Mouse (Mus musculus) left cerebral cortex, adult 6 months (tissue): ENCODE results near the gene Olfr353. TPM values are rescaled to one million over a fixed set of nuclear protein-coding genes. Genes with fewer than 3 reads are reported as not detected.

ENCODE experiments used
- long read RNA-seq, 2 experiments: library from polyadenylated mRNA; unstranded; transcript quantifications; one replicate each; pipeline ENCODE4 v2.0.0; 2019 to 2020
- polyA plus RNA-seq: library from polyadenylated mRNA; unstranded; fragments of <200 nt; fragmentation: Nextera tagmentation; gene quantifications from 2 replicates; pipeline ENCODE4 v1.2.3, GENCODE M21; 2021

Gene Olfr353
- polyA plus RNA-seq, result not detected in 2 replicates
- long read RNA-seq, experiment 1, result 0 reads
- long read RNA-seq, experiment 2, result 0 reads

GRCm38 (mm10) chr2:36892836-36893235, at the start of gene Olfr353:
TSS of gene Olfr353 (minus strand) at chr2:36892936.

GRCm38 (mm10) chr2:36936821-36937220, 44.1 kb upstream of the Olfr353 start, which contains the start of gene Olfr356:
TSS of gene Olfr356 (plus strand) at chr2:36937121.

GRCm38 (mm10) chr2:36928797-36929196, 36.1 kb upstream of the Olfr353 start, which contains the start of gene Olfr355:
TSS of gene Olfr355 (minus strand) at chr2:36928897.

GRCm38 (mm10) chr2:36905380-36905779, 12.6 kb upstream of the Olfr353 start, which contains the start of gene Olfr354:
TSS of gene Olfr354 (plus strand) at chr2:36905680.

GRCm38 (mm10) chr2:36868160-36868559, 24.6 kb downstream of the Olfr353 start, which contains the start of gene Olfr352:
TSS of gene Olfr352 (plus strand) at chr2:36868460.

GRCm38 (mm10) chr2:36862560-36862959, 30.2 kb downstream of the Olfr353 start, which contains the start of gene Olfr351:
TSS of gene Olfr351 (minus strand) at chr2:36862660.

GRCm38 (mm10) chr2:36846010-36846409, 46.7 kb downstream of the Olfr353 start, which contains the start of gene Olfr350:
TSS of gene Olfr350 (plus strand) at chr2:36846310.

Other genes starting within 250 kb of the Olfr353 start
- not detected in 2 replicates for gene Olfr346, start 207.1 kb downstream of the Olfr353 start, polyA plus RNA-seq
- not detected in 2 replicates for gene Olfr347, start 161.0 kb downstream of the Olfr353 start, polyA plus RNA-seq
- gene Olfr348, start 108.7 kb downstream of the Olfr353 start, polyA plus RNA-seq, result not detected in 2 replicates
- not detected in 2 replicates for gene Olfr50, start 102.4 kb downstream of the Olfr353 start, polyA plus RNA-seq
- not detected in 2 replicates for gene Olfr3, start 75.9 kb downstream of the Olfr353 start, polyA plus RNA-seq
- not detected in 2 replicates for gene Olfr350, start 46.6 kb downstream of the Olfr353 start, polyA plus RNA-seq
- gene Olfr351, start 30.3 kb downstream of the Olfr353 start, polyA plus RNA-seq, result not detected in 2 replicates
- not detected in 2 replicates for gene Olfr352, start 24.5 kb downstream of the Olfr353 start, polyA plus RNA-seq
- gene Olfr354, start 12.7 kb upstream of the Olfr353 start, polyA plus RNA-seq, result not detected in 2 replicates
- not detected in 2 replicates for gene Olfr355, start 36.0 kb upstream of the Olfr353 start, polyA plus RNA-seq
- not detected in 2 replicates for gene Olfr356, start 44.2 kb upstream of the Olfr353 start, polyA plus RNA-seq
- gene Olfr357, start 100.9 kb upstream of the Olfr353 start, polyA plus RNA-seq, result not detected in 2 replicates
- not detected in 2 replicates for gene Olfr358, start 116.4 kb upstream of the Olfr353 start, polyA plus RNA-seq
- gene Olfr360, start 172.8 kb upstream of the Olfr353 start, polyA plus RNA-seq, result not detected in 2 replicates
- gene Olfr361, start 196.4 kb upstream of the Olfr353 start, polyA plus RNA-seq, result not detected in 2 replicates
- gene Olfr362, start 225.0 kb upstream of the Olfr353 start, polyA plus RNA-seq, result not detected in 2 replicates
- not detected in 2 replicates for gene Olfr364-ps1, start 246.4 kb upstream of the Olfr353 start, polyA plus RNA-seq